Comparison of ENCODE assay signal across 26 mouse cellular contexts in genomic region chr3:132704216-132704615, GRCm38 (mm10).
"Had no signal": no experiment of that assay in that cellular context is flagged by ENCODE, and none has a peak within 500 bp of the region (broad histone marks: within the 10 kb centered on the region; RNA-seq: fewer than 3 reads in every experiment).

No protein-coding gene starts in this region.

- H3K9me3 ChIP-seq: hindbrain, embryonic 10.5 days; hindbrain, embryonic 12.5 days; hindbrain, embryonic 15.5 days; kidney, embryonic 15.5 days; limb, embryonic 13.5 days; limb, embryonic 15.5 days; liver, embryonic 12.5 days had no signal

- H3K4me2 ChIP-seq: heart, embryonic 11.5 days; hindbrain, embryonic 12.5 days; hindbrain, embryonic 15.5 days; kidney, embryonic 15.5 days; limb, embryonic 13.5 days; limb, embryonic 15.5 days; liver, embryonic 12.5 days had no signal

- ATAC-seq: hindbrain, postnatal 0 days; intestine, embryonic 16.5 days; liver, embryonic 12.5 days had no signal

- H3K27ac ChIP-seq: heart, adult 2 months; hindbrain, embryonic 10.5 days; hindbrain, embryonic 12.5 days; hindbrain, embryonic 15.5 days; hindbrain, postnatal 0 days; kidney, embryonic 15.5 days; kidney, postnatal 0 days; limb, embryonic 13.5 days; limb, embryonic 15.5 days; liver, embryonic 12.5 days; liver, embryonic 14.5 days had no signal

- H3K36me3 ChIP-seq: hindbrain, embryonic 10.5 days; hindbrain, embryonic 12.5 days; limb, embryonic 15.5 days had no signal

- H3K4me1 ChIP-seq: hindbrain, embryonic 10.5 days; hindbrain, embryonic 12.5 days; hindbrain, embryonic 15.5 days; limb, embryonic 13.5 days; limb, embryonic 15.5 days; liver, embryonic 12.5 days had no signal

- DNase-seq: gastrocnemius, postnatal 14 days; gastrocnemius, postnatal 36 days; heart, adult 11 months; heart, adult 2 months; heart, postnatal 10 days; heart, postnatal 4 days; kidney, adult 11 months; kidney, adult 2 months; kidney, adult 9 months; kidney, postnatal 14 days; kidney, postnatal 36 days; layer of hippocampus, adult 9-11 months; layer of hippocampus, postnatal 36 days; left cerebral cortex, postnatal 4 days had no signal

- H3K4me3 ChIP-seq: heart, adult 2 months; hindbrain, embryonic 10.5 days; hindbrain, embryonic 12.5 days; hindbrain, embryonic 15.5 days; kidney, embryonic 15.5 days; limb, embryonic 13.5 days; limb, embryonic 15.5 days; liver, embryonic 12.5 days had no signal

- H3K27me3 ChIP-seq: hindbrain, embryonic 12.5 days; hindbrain, embryonic 15.5 days; kidney, embryonic 15.5 days; limb, embryonic 13.5 days; limb, embryonic 15.5 days; liver, embryonic 12.5 days had no signal

- H3K9ac ChIP-seq: hindbrain, embryonic 12.5 days; hindbrain, embryonic 15.5 days; kidney, embryonic 15.5 days; limb, embryonic 13.5 days; limb, embryonic 15.5 days; liver, embryonic 12.5 days; liver, embryonic 14.5 days had no signal
